Mouse (Mus musculus): ENCODE measurements around the gene Ackr1.

DNA sequence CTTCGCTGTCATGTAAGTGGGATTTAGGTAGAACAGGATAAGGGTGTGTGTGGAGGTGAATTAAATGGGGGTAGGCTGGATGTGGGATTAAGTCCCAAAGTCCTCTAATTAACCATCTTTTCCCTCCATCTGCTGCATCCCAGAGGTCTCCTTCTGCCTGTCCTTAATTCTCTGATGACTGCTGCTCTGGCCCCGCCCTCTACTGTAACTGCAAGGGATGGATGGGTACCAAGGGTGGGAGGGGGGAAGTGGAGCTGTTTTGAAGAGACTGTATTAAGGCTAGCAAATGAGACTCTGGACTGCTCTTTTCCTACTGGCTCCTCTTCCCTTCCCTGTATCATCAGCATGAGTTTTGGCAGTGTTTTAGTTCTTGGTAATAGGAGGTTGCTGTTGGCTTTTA, 36.1 kb upstream of the Ackr1 start:
- no peak for TF ChIP-seq CTCF (IDR thresholded peaks at IDR 0.05; ENCODE audit: low read depth, low read length)
- TF ChIP-seq POLR2A (IDR thresholded peaks at IDR 0.05; ENCODE audit: extremely low read depth, insufficient read depth, low read length): no peak
